In genomic region chr11:118577271-118577670, GRCm38 (mm10) we compare ENCODE assay signal across 18 mouse cellular contexts.
"Had no signal": no experiment of that assay in that cellular context is flagged by ENCODE, and none has a peak within 500 bp of the region (broad histone marks: within the 10 kb centered on the region; RNA-seq: fewer than 3 reads in every experiment).

No protein-coding gene starts in this region.

- H3K4me1 ChIP-seq: limb, embryonic 12.5 days; limb, embryonic 15.5 days; stomach, embryonic 15.5 days had no signal

- H3K4me2 ChIP-seq: limb, embryonic 12.5 days; limb, embryonic 15.5 days; liver, embryonic 11.5 days; lung, embryonic 14.5 days; neural tube, embryonic 15.5 days; stomach, embryonic 15.5 days had no signal

- H3K9me3 ChIP-seq: limb, embryonic 12.5 days; limb, embryonic 15.5 days; neural tube, embryonic 15.5 days; stomach, embryonic 15.5 days had no signal

- ATAC-seq: intestine, postnatal 0 days; liver, postnatal 0 days; lung, postnatal 0 days had no signal

- H3K4me3 ChIP-seq: limb, embryonic 12.5 days; limb, embryonic 15.5 days; myocyte; neural tube, embryonic 15.5 days; stomach, embryonic 15.5 days had no signal

- H3K9ac ChIP-seq: limb, embryonic 12.5 days; limb, embryonic 15.5 days; liver, embryonic 14.5 days; liver, postnatal 0 days; lung, embryonic 14.5 days; neural tube, embryonic 15.5 days; stomach, embryonic 15.5 days had no signal

- H3K27ac ChIP-seq: kidney, postnatal 0 days; limb, embryonic 12.5 days; limb, embryonic 15.5 days; liver, embryonic 14.5 days; macrophage; neural tube, embryonic 15.5 days; stomach, embryonic 15.5 days had no signal

- H3K36me3 ChIP-seq: limb, embryonic 12.5 days; limb, embryonic 15.5 days; neural tube, embryonic 15.5 days; stomach, embryonic 15.5 days had no signal

- DNase-seq: kidney, adult 2 months; kidney, postnatal 25 days; liver, postnatal 0 days; lung, embryonic 14.5 days; right cerebral cortex, postnatal 25 days; spleen, adult 18-20 months; thymus, postnatal 25 days had no signal
